Mouse (Mus musculus) hindlimb bud, embryonic 11.5 days (tissue): ENCODE results near the gene Fsd2.

Source experiments
- DNase-seq: peaks from one replicate; pipeline ENCODE4 v3.0.0-alpha.2; 2012; ENCODE audit warnings: low read depth, low spot score; ENCODE audit errors: extremely low spot score

Gene Fsd2

GRCm38 (mm10) chr7:81548864-81549263, 17.9 kb downstream of the Fsd2 start:
- no peak for DNase-seq

DNA sequence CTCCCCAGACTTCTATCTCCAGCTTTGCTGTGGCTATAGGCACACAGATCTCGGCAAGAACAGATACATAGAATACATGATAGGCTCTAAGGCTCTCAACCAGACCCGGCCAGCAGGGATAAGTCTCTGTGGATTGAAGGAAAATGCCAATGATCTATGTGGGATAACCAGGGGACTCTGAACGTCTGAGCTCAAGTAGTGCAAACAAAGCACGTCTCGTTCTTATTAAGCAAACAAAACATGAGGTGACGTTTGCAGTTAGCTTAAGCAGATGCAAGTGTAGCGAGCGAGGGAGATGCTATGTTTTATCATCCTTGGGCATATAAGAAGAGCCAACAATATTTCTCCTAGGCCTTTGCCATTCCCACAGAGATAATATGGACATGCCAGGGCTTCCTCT, 23.8 kb downstream of the Fsd2 start:
- DNase-seq = no peak

DNA sequence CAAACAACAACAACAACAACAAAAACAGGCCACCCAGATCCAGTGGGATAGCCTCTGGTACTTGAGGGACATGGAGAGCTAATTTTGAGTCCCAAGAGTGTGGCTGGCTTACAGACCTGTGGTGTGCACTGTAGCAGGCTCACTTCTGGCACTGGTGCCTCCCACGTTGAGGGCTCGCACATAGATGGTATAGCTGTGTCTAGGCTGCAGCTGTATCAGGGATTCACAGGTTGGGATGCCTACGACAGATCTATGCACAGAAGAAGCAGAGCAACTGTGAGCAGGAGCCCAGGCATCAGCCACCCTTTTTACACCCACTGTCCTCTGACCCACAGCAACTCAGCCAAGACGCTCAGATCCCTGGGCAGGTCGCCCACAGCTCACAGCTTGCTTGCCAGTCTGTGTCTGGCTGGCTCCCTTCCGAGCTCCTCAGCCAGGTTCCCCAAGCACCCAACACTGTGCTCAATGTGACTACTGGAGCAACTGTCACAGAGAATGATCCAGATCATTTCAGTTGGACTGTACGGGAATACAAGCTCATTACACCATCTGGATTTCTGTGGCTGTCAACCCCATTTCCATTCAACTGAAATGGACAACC, 24.7 kb downstream of the Fsd2 start:
- DNase-seq = no peak

GRCm38 (mm10) chr7:81540999-81541398, 25.7 kb downstream of the Fsd2 start:
- no peak for DNase-seq

DNA sequence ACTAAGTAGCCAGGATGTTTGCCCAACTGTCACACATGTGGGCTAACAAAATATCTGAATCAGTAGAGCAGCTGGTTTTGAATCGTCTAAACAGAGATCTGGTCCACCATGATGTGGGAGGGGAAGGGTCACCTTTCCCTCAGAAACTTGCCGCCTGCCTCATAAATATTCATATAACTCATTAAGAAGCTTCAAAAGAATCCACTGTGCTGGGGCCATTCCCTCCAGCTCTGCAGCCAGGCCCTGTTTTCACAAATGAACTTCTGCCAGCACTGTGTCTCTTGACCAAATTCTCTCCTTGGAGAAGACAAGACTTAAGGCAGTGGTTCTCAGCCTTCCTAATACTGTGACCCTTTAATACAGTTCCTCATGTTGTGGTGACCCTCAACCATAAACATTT, 27.2 kb downstream of the Fsd2 start:
- DNase-seq = no peak

DNA sequence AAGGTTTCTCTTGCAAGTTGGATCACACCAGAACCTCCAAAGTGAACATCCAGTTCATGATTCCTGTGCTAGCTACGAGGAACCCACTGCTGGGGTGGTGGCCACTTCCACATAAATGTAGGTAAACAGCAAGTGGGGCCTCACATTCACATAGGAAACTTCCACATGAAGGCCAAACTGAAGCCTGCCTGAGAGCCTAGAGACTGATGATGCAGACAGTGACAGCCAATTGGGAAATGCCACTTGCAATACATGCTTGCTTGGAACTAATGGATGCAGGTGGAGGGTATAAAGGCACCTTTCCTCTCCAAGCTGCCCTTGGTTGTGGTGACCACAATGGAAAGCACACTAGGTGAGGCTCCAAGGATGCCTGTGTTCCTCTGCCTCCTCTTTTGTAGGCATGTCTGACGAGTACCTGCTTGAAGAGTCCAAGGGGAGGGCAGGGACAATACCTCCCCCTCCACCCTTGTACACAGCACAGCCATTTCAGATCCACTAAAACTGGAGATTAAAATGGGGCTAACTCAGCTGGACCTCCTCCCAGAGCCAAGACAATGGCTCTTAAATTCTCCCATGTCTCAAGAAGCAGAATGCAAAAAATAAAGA, 28.6 kb downstream of the Fsd2 start:
- DNase-seq = no peak

- DNase-seq = no peak
These were observed 30.3 kb downstream of the Fsd2 start for GRCm38 (mm10) chr7:81536478-81536877.

DNA sequence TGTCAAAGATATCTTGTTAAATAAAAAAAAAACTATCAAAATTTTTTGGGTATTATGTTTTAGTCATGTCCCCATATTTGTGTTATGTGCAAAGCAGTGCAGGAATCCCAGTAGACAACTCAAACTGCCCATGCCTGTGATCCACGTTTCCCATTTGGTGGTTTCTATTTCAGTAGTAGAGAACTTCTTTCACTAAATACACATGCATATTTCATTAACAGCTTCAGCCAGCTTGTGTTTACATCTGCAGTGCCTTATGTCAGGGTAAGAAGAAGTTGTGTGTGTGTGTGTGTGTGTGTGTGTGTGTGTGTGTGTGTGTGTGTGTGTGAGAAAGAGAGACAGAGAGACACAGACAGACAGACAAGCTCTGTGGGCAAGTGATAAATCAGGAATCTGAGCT, 35.3 kb downstream of the Fsd2 start:
- no peak for DNase-seq

DNA sequence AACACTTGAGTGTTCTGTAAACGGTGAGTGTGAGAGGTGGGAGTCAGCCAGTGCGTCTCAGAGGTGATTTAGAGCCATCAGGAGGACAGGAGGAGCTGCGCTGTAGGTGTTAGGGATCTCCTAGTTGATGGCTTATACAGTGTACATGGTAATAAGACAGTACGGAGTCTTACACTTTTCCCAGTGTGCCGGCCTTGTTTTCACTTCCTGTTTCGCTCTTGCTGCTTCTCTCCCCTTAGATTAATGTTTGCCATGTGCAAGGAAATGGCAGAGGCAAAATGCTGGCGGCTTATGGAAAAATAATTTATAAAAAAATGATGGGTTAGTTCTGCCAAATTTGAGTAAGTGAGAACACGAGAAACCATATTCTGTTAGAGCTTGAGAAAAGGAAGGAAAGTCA, 37.8 kb downstream of the Fsd2 start:
- no peak for DNase-seq

DNA sequence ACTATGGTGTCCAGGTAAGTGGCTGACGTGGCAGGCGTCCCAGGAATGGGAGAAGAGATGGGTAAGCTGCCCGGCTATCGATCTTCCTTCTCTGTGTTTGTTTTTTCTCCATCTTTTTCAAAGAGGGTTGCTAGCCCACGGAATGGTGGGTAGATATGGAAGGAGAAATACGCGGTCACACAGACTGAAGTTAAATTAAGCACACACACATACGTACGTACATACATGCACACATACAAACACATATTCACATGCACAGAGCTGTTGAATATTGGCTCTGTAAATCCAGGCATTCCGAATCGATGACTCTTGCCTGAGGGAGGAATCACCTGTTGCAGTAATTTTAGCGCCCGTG, 43.1 kb downstream of the Fsd2 start:
- no peak for DNase-seq

DNA sequence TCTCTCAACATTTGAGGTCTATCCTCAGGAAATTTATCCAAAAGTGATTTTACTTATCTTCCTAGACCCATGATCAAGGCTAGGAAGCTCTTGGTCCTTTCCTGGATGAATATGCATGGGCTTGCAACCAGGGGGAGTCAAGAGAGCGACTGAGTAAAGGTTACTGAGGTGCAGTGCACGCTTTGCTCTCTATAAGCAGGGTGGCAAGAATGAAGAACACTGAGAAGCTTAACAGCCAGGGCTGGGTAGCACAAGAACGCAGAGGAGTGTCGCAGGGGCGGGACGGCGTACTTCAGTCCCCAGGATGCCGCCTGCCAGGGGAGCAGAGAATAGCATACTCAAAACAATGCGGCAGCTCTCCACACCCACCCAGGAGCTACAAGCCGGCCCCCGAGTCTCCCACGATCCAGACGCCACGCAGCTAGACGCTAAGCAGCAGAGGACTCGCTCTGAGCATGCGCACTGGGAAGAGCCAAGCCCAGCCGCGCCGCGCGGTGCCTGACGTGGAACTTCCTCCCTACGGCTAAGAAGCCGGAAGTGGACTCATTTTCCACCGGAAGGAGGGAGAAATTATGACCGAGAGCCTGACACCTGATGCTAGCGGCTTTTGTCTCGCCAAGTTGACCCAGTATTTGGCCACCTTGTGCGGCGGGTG, 43.6 kb downstream of the Fsd2 start:
- DNase-seq = peak; percentile 58

DNA sequence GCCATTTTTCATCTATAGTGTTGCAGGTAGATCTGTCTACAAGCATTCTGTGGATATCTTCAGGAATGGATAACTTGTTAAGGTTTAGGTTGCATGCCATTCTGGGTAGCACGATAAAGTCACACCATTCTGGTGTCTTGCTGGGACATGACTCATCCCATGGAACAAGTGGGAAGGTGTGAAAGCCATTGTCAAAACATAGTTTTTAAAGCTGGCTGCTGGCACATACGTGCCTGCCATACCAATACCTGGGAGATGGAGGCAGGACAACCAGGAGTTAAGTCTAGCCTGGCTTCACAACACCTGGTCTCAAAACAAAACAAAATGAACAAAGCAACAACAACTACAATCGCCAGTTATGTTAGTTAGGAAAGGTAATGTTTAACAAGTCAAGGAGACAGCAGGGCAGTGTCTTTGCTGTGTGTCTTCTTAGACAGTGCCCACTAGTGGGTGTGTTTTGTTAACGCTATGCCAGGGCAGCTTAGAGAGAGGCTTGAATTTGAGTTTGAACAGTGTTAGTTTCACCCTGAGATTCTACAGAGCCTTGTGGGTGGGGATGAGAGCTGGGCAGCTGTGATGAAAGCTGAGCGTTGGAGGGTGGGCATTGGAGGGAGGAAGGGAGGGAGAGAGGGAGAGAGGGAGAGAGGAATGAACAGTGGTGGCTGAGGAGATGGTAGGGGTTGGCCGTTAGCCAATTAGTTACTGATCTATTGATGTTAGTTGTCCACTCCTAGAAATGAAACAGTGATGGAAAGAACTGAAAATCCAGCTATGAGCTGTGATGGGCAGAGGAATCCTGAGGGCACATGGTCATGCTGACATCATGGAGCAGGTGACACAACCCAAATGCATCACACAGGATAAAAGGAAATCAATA, 50.4 kb downstream of the Fsd2 start:
- no peak for DNase-seq

GRCm38 (mm10) chr7:81514906-81515590, 51.7 kb downstream of the Fsd2 start:
- no peak for DNase-seq

DNA sequence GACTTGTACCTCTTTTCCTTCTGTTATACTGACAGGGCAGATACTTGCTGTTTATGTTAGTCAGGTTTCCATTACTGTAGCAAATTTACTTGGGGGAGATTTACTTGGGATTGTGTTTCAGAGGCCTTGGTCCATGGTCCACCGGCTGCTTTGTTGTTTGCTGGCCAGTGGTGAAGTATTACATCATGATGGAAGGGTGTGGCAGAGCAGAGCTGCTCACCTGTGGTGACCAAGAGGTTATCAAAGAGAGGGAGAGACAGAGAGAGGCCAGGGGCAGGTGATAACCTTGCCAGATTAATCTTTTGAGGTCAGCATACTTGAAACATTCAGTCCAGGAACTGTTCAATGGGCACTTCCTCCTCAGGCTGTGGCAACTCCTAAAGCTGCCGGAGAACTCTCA, 65.7 kb downstream of the Fsd2 start:
- DNase-seq = no peak

DNA sequence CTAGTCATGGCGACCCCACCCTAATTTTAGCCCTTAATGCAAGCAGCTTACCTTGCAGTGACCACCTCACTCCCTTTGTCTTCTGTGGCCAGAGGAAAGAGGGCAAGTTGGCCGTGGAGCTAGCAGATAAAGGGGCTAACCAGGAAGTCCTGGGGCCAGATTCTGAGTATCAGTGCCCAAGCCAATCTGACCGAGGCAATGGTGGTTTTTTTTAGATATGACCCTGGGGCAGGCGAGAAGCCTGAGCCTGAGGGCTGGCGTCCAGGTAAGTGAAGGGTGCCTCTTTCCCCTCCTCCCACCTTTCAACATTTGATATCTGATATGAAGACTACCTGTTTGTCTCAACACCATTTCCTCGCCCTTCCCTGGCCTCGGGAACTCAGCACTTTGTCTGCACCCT, 68.6 kb downstream of the Fsd2 start, which contains the start of gene BC048679:
BC048679 (minus strand) TSS at position 101 of the 400 bp plus-strand sequence.
- no peak for DNase-seq

DNA sequence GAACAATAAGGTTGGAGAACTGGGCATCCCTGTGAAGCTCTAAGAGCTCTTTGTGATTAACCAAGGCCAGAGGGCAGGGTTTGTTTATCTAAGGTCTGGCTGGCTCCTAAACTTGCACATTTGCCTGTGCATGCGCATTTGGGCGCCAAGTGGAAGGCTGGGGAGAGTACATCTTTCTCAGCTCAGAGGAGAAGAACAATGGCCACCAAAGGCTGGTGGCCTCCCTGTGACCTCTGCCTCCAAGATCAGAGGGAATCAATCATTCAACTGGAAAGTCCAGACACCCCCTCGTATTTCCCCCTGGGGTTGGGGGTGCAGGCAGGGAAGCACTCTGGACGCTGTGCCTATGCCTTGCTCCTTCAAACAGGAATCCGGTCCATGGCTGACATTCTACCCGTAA, 69.6 kb downstream of the Fsd2 start:
- no peak for DNase-seq

GRCm38 (mm10) chr7:81493331-81494021, 73.3 kb downstream of the Fsd2 start, which contains the start of gene Ap3b2:
Gene Ap3b2 (minus strand): TSS chr7:81493925.
- no peak for DNase-seq

GRCm38 (mm10) chr7:81492628-81493027, 74.1 kb downstream of the Fsd2 start:
- no peak for DNase-seq

GRCm38 (mm10) chr7:81489649-81490048, 77.1 kb downstream of the Fsd2 start:
- no peak for DNase-seq
